Mouse (Mus musculus): Measurements from ENCODE around the gene Zfp644. TPM values are rescaled to one million over a fixed set of nuclear protein-coding genes. Genes with fewer than 3 reads are reported as not detected.

Gene Zfp644
- polyA plus RNA-seq, 1 experiment from 2014 or later: 23.2 TPM

DNA sequence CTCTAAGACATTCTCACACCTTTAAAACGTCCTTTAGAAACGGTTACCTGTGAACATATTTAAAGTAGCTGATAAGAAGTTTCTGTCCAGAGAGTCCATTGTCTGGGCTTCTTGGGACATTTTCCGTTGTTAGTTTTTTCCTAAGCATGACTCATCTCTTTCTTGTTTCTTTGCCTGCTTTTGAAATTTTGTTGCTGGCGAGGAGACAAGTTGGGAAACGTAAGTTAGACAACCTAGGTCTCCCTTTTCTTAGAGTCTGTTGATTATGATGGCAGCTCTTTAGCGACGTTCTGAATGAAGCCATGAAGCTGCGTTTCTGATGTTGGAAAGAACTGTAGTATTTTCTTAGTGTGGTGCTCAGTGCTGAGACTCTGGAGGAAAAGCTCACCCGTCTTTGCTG is 108.1 kb downstream of the Zfp644 start:
- no peak overlapping the region for H3K4me2 ChIP-seq
- no peak overlapping the region for H3K9ac ChIP-seq
- ATAC-seq: no peak
- peaks cover 10% of the 10 kb centered on the region for H3K36me3 ChIP-seq
- H3K27me3 ChIP-seq (replicated peaks): no peaks in the 10 kb centered on the region
- no peak overlapping the region for H3K4me3 ChIP-seq
- no peaks in the 10 kb centered on the region for H3K9me3 ChIP-seq (replicated peaks)
- no peaks in the 10 kb centered on the region for H3K4me1 ChIP-seq
- H3K27ac ChIP-seq: no peak overlapping the region
- 78% methylated on average over 9 of the region's 9 CpGs for WGBS (ENCODE audit: insufficient replicate concordance)

DNA sequence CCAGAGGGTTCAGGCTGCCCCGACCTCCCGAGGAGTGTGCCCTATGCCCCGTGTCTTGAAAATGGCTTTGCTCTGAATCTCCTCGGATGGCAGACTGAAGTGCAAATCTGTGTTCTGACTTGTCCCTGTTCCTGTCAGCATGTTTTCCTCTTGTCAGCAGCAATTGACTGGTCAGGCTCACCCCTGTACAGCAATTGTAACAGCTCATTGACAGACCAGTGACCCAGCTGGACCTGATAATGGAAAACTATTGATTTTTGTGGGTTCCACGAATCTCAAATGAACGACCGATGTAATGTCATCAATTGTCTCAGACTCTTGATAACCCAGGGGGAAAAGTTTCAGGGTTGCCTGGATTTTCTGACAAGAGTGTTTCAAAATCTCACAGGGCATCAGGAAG is 116.1 kb downstream of the Zfp644 start:
- Histone ChIP-seq H3K27me3 (replicated peaks) (peaks cover 8% of the 10 kb centered on the region), H3K4me3 (no peak overlapping the region), H3K36me3 (no peaks in the 10 kb centered on the region), H3K9me3 (replicated peaks) (no peaks in the 10 kb centered on the region), H3K4me1 (no peaks in the 10 kb centered on the region), H3K9ac (no peak overlapping the region), H3K27ac (no peak overlapping the region), H3K4me2 (no peak overlapping the region)
- 73% methylated on average over 7 of the region's 7 CpGs for WGBS (ENCODE audit: insufficient replicate concordance)
- ATAC-seq: no peak

DNA sequence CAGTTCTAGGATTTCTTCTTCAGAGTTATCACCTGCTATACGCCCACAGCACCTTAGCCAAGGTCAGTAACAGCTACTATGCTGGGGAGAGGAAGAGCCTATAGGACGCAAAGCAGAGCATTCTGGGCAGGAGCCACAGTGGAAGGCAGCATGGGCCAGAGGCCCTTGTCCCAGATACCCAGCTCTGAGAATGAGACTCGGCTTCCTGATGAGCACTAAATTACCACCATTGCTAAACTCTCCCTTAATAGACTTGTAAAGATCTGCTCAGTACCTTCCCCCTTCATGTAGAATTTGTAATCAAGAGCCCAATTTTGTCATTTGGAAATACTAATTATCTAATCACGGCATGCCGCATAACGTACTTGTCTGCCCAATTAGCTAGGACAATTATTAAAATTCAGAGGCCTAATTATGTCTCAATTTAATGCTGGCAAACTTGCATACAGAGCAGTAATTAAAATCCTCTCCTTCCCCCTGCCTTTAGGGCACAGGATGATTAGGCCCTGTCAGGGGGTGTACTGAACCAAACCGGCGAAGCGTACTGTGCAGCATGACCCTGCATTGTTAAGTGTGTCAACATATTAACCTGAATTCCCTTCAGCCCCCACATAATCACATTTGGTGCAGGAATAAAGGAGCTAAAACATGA is 119.7 kb downstream of the Zfp644 start:
- Histone ChIP-seq H3K9ac (no peak overlapping the region), H3K27me3 (replicated peaks) (peaks cover 40% of the 10 kb centered on the region), H3K27ac (no peak overlapping the region), H3K4me1 (peaks cover 12% of the 10 kb centered on the region), H3K36me3 (no peaks in the 10 kb centered on the region), H3K4me3 (no peak overlapping the region), H3K9me3 (replicated peaks) (no peaks in the 10 kb centered on the region), H3K4me2 (no peak overlapping the region)
- WGBS (ENCODE audit: insufficient replicate concordance): 73% methylated on average over 9 of the region's 9 CpGs
- no peak for ATAC-seq

DNA sequence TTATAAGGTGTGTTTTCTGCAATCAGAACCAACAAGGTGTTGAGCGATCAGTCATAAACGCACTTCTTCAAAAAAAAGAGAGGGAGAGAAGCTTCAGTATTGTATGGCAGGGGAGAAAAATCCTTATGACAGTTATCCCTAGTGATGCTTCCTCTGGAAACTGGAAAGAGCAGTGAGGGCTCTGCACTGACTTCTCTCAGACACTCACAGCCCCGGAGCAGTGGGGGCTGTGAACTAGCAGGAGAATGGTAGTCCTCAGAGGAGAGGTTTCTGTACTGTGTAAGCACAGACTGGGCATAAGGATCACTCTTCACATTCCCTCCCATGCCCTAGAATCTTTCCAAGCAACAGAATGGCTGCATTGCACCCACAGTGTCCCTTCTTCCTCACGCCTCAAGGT is 122.0 kb downstream of the Zfp644 start:
- H3K4me3 ChIP-seq: no peak overlapping the region
- H3K36me3 ChIP-seq: no peaks in the 10 kb centered on the region
- no peak overlapping the region for H3K27ac ChIP-seq
- no peaks in the 10 kb centered on the region; the same call in 1 of the 2 replicates for H3K9me3 ChIP-seq (replicated peaks)
- 0 out of 2 replicates have a peak, but pooled peaks have one; percentile 16 for ATAC-seq
- H3K4me2 ChIP-seq: peak overlapping the region; percentile 99
- whole genome bisulfite sequencing (ENCODE audit: insufficient replicate concordance): 28% methylated on average over 4 of the region's 4 CpGs
- peaks cover 12% of the 10 kb centered on the region for H3K4me1 ChIP-seq
- peaks cover 37% of the 10 kb centered on the region for H3K27me3 ChIP-seq (replicated peaks)
- no peak overlapping the region for H3K9ac ChIP-seq

DNA sequence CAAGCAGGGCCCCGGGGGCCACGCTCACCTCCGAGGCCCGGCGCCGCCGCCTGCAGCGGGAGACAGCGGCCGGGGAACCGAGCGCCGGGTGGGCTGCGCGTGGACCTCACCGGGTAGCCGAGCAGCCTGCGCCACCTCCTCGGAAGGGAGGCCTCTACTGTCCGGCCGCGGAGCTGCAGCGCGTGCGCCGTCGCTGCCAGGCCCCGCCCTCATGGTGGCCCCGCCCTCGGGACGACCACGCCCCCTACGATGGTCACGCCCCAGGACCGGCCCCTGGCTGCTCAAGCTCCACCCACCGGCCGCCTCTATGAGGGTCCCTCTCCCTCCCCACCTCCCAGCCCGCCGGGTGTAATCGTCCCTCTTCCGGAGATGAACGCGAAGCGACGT is 122.5 kb downstream of the Zfp644 start:
- peak; percentile 87 for ATAC-seq
- H3K36me3 ChIP-seq: no peaks in the 10 kb centered on the region
- H3K4me2 ChIP-seq: peak overlapping the region; percentile 99
- no peaks in the 10 kb centered on the region; the same call in 1 of the 2 replicates for H3K9me3 ChIP-seq (replicated peaks)
- no peak overlapping the region for H3K27ac ChIP-seq
- H3K4me3 ChIP-seq: peak overlapping the region; percentile 64
- peak overlapping the region; percentile 63 for H3K9ac ChIP-seq
- under 1% methylated on average over 44 of the region's 45 CpGs for WGBS (ENCODE audit: insufficient replicate concordance)
- H3K4me1 ChIP-seq: peaks cover 12% of the 10 kb centered on the region
- H3K27me3 ChIP-seq (replicated peaks): peaks cover 42% of the 10 kb centered on the region

DNA sequence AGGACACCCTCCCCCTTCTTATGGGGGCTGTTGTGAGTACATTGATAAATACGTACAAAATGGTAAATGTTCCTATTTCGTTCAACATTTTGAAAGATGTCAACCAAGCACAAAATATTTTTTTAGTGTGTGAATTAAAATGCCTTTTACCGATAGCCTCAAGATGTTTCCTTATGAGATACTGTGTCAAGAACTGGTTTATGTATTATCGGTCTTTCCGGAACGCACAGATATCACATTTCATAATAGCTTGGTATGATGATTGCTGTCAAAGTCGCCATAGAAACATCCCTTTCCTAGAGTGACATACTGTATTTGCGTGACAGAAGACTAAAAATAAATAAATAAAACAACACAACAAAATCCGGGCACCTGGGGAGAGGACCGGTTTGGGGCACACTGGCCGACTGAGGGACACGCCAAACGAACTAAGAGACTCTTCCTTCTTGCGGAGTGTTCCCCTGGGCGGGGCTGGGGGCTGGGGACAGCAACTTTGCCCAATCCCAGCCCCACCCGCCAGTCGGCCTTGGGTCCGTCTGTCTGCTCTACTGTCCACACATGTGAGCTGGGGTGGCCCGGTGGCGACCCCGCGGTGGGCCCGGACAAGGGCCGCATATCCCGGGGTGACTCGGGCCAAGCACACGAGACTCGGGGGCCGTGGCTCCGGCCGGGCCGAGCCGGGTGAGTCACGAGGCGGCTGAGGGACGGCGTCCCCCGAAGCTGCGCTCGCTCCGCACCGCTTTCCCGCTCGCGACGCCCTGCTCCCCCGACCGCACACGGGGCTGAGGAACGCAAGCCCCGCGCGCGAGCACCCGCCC is 123.1 kb downstream of the Zfp644 start:
- H3K27me3 ChIP-seq (replicated peaks): peaks cover 46% of the 10 kb centered on the region
- H3K27ac ChIP-seq: no peak overlapping the region
- no peak; the same call in 1 of the 2 replicates for ATAC-seq

More for the DNA sequence above, 123.1 kb downstream of the Zfp644 start:
- Histone ChIP-seq H3K4me3 (peak overlapping the region; percentile 64), H3K4me2 (peak overlapping the region; percentile 99), H3K9me3 (replicated peaks) (no peaks in the 10 kb centered on the region; the same call in 1 of the 2 replicates), H3K36me3 (no peaks in the 10 kb centered on the region), H3K9ac (peak overlapping the region; percentile 63), H3K4me1 (peaks cover 12% of the 10 kb centered on the region)
- WGBS (ENCODE audit: insufficient replicate concordance): 6% methylated on average over 55 of the region's 55 CpGs

Other genes with a start within 250 kb of the Zfp644 start
- gene Barhl2, start 239.1 kb downstream of the Zfp644 start, polyA plus RNA-seq (2016; fragmentation: Nextera tagmentation; extraction: Ambion mirVana): not detected in 2 replicates
- not detected in 2 replicates for gene Gm17304, start 88.2 kb downstream of the Zfp644 start, polyA plus RNA-seq (2016; fragmentation: Nextera tagmentation; extraction: Ambion mirVana)
- gene Hfm1, start 229.0 kb upstream of the Zfp644 start, polyA plus RNA-seq (2016; fragmentation: Nextera tagmentation; extraction: Ambion mirVana): 0.20 TPM in 2 replicates